Mouse (Mus musculus) midbrain, embryonic 16.5 days (tissue): ENCODE data around the gene Far1. TPM values are rescaled to one million over a fixed set of nuclear protein-coding genes. Genes with fewer than 3 reads are reported as not detected.
A peak's percentile ranks its signal among the peaks of the same experiment; 100 is the strongest.

ENCODE experiments used
- ATAC-seq: fragments of 200-750 bp; cut with Nextera tagmentation; 2 replicates; pipeline ENCODE4 v1.8.0; 2017; ENCODE audit warnings: moderate TSS enrichment
- H3K27ac ChIP-seq: fragments of 300-500 bp; sonication (generic); 2 replicates; pipeline ENCODE4 v1.5.1; 2014; ENCODE audit warnings: mild to moderate bottlenecking, low read length, mixed read lengths
- H3K27me3 ChIP-seq: fragments of 300-500 bp; sonication (generic); 2 replicates; pipeline ENCODE4 v1.6.1; 2014; ENCODE audit warnings: low read depth, low read length, mixed read lengths; ENCODE audit not compliant: control insufficient read depth, insufficient read depth
- H3K36me3 ChIP-seq: fragments of 300-500 bp; sonication (generic); 2 replicates; pipeline ENCODE4 v1.6.1; 2014; ENCODE audit warnings: mild to moderate bottlenecking, low read length, moderate library complexity, mixed read lengths; ENCODE audit not compliant: control insufficient read depth, insufficient read depth
- H3K4me1 ChIP-seq: fragments of 300-500 bp; sonication (generic); 2 replicates; pipeline ENCODE4 v1.6.1; 2014; ENCODE audit warnings: mild to moderate bottlenecking, low read length, mixed read lengths; ENCODE audit not compliant: control insufficient read depth, insufficient read depth
- H3K4me2 ChIP-seq: fragments of 300-500 bp; sonication (generic); 2 replicates; pipeline ENCODE4 v1.6.1; 2014; ENCODE audit warnings: mild to moderate bottlenecking, low read length, mixed read lengths
- H3K4me3 ChIP-seq: fragments of 300-500 bp; sonication (generic); 2 replicates; pipeline ENCODE4 v1.5.1; 2014; ENCODE audit warnings: low read depth, mild to moderate bottlenecking, low read length, moderate library complexity, mixed read lengths
- H3K9ac ChIP-seq: fragments of 300-500 bp; sonication (generic); 2 replicates; pipeline ENCODE4 v1.6.1; 2014; ENCODE audit warnings: low read depth, low read length, mixed read lengths
- H3K9me3 ChIP-seq: fragments of 300-500 bp; sonication (generic); replicated peaks from 2 replicates; pipeline ENCODE4 v1.6.1; 2014; ENCODE audit warnings: mild to moderate bottlenecking, low read length, mixed read lengths; ENCODE audit not compliant: control insufficient read depth, poor library complexity, severe bottlenecking
- WGBS: fragments of 180-500 bp; shearing (Covaris S2); extraction: QIAGEN DNeasy Blood & Tissue Kit; methylation state at CpG from one replicate; pipeline ENCODE4 v1.1.7; 2014; 5-methylcytosine and 5-hydroxymethylcytosine counted together
- polyA plus RNA-seq: library from polyadenylated mRNA; unstranded; fragments of >200 nt; fragmentation: Nextera tagmentation; extraction: Ambion mirVana; gene quantifications from 2 replicates; pipeline ENCODE4 v1.2.1, GENCODE M21; 2015

Far1 gene
- polyA plus RNA-seq, result 64.6 and 72.8 TPM in 2 replicates

DNA sequence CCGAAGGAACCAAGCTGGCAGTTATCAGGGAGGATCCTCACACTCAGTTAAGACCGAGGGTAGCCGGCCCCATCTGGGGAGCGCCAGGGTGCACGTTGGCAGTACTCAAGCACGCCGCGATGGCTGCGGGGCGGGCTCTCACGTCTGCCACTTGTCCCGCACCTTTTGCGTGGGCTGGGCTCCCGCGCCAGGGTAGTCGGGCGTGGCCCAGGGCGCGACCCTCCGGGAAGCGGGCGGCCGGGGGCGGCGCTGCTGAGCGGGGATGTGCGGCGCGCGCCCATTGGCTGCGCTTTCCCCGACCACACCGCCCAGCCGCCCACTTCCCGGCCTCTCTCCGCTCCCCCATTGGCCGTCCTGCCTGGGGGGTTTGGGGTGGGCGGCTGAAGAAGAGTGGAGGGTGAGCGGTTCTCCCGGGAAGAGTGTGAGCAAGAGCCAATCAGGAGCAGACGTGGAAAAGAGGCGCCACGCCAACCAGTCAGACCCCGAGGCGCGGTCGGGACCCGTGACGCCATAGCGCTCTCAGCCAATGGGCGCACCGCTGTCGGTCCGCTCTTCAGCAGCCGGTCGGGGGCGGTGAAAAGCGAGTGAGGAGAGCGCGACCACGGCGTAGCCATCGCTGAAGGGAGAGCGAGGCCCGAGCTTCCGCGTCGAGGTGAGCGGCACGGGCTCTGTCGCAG, at the start of gene Far1:
Far1 (plus strand) TSS at position 549 of the 677 bp plus-strand sequence.
- under 1% methylated on average over 59 of the region's 71 CpGs for WGBS
- no peaks in the 10 kb centered on the region for H3K9me3 ChIP-seq

DNA sequence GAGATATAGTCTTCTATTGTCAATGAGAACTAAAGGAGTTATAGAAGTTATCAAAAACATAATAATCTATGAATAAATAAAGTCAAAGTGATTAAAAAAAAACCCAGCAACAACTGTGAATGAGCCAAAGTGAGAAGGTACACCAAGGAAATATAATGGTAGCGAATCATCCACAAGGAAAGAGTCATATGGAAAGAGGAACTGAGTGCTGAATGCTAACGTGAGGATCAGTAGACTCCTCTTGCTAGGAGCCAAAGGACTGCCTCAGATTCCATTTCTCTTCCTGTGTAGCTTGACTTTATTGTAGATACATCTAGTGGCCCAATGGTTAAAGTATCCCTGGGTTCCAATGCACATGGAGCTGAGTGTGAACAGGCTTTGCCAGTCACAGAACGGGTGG, 45.3 kb upstream of the Far1 start:
- H3K27ac ChIP-seq, result no peak overlapping the region
- WGBS, result 90% methylated on average over 3 of the region's 3 CpGs
- no peaks in the 10 kb centered on the region for H3K4me1 ChIP-seq
- no peaks in the 10 kb centered on the region for H3K36me3 ChIP-seq
- no peak for ATAC-seq
- no peak overlapping the region for H3K4me2 ChIP-seq
- no peak overlapping the region for H3K4me3 ChIP-seq
- H3K9ac ChIP-seq, result no peak overlapping the region
- no peaks in the 10 kb centered on the region for H3K27me3 ChIP-seq
- no peaks in the 10 kb centered on the region for H3K9me3 ChIP-seq

More for the DNA sequence above, at the start of gene Far1:
- H3K4me1 ChIP-seq, result peaks cover 23% of the 10 kb centered on the region
- no peaks in the 10 kb centered on the region for H3K27me3 ChIP-seq
- peak within 1 kb of the TSS; percentile 84 for H3K9ac ChIP-seq
- no peaks in the 10 kb centered on the region for H3K36me3 ChIP-seq
- peak within 1 kb of the TSS; percentile 98 for H3K4me2 ChIP-seq
- peak within 1 kb of the TSS; percentile 79 for H3K27ac ChIP-seq
- ATAC-seq, result peak; percentile 99
- peak within 1 kb of the TSS; percentile 64 for H3K4me3 ChIP-seq

DNA sequence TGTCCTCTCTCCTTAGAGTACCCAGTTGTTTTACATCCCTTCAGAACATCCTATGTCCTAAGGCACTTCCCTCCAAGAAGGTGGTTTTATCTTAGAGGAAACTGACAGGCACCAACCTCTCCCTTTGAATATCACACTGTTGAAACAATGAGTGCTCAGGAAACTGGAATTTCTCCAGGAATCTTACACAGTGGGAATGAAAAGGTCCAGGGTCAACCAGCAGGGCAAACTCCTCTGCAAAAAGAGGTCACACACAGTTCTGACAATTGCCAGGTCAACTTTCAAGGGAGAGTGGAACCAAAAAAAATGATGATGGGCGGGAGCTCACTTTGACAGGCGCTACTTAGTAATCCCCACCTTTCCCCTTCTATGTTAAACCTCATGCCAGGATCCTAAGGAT, 43.0 kb upstream of the Far1 start:
- no peak overlapping the region for H3K9ac ChIP-seq
- no peaks in the 10 kb centered on the region for H3K27me3 ChIP-seq
- no peaks in the 10 kb centered on the region for H3K4me1 ChIP-seq
- H3K9me3 ChIP-seq, result no peaks in the 10 kb centered on the region
- WGBS, result 80% methylated on average over 2 of the region's 2 CpGs
- H3K36me3 ChIP-seq, result no peaks in the 10 kb centered on the region
- H3K27ac ChIP-seq, result no peak overlapping the region
- no peak for ATAC-seq
- H3K4me3 ChIP-seq, result no peak overlapping the region
- H3K4me2 ChIP-seq, result no peak overlapping the region

DNA sequence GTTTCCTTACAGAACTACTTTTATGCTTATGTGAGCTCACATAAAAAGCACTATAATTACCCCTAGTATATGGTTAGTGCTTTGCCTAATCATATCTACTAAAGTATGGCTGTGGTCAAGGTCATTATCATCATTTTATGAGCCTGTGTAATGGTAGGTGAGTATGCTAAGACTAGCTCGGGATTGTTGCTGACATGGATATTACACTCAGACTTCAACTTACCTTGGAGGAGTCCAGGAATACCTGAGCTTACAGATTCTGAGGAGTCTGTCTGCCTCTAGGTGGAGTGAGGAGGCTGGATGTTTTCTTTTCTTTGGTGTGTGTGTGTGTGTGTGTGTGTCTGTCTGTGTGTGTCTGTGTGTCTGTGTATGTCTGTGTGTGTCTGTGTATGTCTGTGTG, 42.0 kb upstream of the Far1 start:
- H3K9ac ChIP-seq, result no peak overlapping the region
- no peak overlapping the region for H3K4me3 ChIP-seq
- H3K27ac ChIP-seq, result no peak overlapping the region
- H3K36me3 ChIP-seq, result no peaks in the 10 kb centered on the region
- H3K4me1 ChIP-seq, result no peaks in the 10 kb centered on the region
- WGBS, result 77% methylated on average over 1 of the region's 1 CpGs
- no peak for ATAC-seq
- H3K27me3 ChIP-seq, result no peaks in the 10 kb centered on the region
- no peak overlapping the region for H3K4me2 ChIP-seq
- H3K9me3 ChIP-seq, result no peaks in the 10 kb centered on the region

DNA sequence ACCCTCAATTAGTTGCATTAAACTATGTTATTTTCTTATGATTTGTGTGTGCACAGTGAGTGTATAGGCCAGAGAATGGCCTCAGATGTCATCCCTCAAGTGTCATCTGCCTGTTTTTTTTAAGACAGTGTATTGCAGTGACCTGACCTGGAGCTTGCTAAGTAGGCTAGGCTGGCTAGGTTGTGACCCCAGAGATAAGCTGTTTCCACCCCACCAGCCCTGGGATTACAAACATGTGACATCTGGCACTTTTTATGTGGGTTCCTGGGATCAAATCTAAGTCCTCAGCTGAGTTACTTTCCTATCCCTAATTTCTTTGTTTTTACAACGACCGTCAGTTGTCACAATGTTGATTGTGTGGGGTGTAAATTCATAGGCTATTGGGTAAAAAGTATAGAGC, 17.8 kb upstream of the Far1 start:
- Histone ChIP-seq H3K4me3 (no peak overlapping the region), H3K9me3 (no peaks in the 10 kb centered on the region), H3K36me3 (no peaks in the 10 kb centered on the region), H3K4me1 (no peaks in the 10 kb centered on the region), H3K9ac (no peak overlapping the region), H3K4me2 (no peak overlapping the region), H3K27ac (no peak overlapping the region), H3K27me3 (no peaks in the 10 kb centered on the region)
- WGBS, result 88% methylated on average over 2 of the region's 2 CpGs
- no peak for ATAC-seq

DNA sequence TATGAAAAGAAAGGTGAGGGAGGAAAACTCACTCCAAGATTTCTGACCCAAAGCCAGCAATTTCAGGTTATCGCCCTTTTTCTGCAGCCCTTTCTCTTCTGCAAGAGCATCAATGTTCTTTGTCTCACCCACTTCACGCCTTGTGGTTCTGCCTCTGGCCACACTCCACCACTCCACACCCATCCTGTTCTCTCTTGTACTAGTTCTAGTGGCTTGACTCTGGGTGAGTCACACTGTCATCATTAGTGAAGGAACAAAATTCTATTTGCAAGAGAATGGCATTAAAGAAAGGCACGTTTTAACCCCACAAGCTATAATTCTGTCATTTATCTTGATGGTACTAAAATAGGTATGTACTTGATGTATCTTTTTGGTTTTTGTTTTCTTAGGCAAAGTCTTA, 15.2 kb upstream of the Far1 start:
- Histone ChIP-seq H3K9me3 (no peaks in the 10 kb centered on the region), H3K27ac (no peak overlapping the region), H3K27me3 (no peaks in the 10 kb centered on the region), H3K9ac (no peak overlapping the region), H3K4me3 (no peak overlapping the region), H3K36me3 (no peaks in the 10 kb centered on the region), H3K4me2 (no peak overlapping the region), H3K4me1 (no peaks in the 10 kb centered on the region)
- WGBS, result 90% methylated on average over 3 of the region's 3 CpGs
- no peak for ATAC-seq

DNA sequence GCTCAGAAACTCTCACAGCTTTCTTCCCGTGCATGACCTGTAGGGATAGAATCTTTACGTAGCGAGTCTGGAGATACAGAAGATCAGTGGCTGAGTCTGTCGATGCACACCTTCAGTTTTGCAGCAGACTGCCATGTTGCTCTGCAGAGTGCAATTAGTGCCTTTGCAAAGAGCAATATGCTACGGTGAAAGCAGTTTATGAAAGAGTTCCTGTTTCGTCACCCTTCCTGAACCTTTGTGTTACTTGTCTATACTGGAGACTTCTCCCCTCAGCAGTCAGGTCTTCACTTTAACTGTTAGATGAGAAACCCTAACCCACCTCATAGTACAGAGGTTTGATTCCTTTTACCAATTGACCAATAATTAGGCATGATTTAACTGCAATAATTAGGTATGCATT, 13.8 kb upstream of the Far1 start:
- Histone ChIP-seq H3K4me3 (no peak overlapping the region), H3K4me1 (no peaks in the 10 kb centered on the region), H3K4me2 (no peak overlapping the region), H3K27ac (no peak overlapping the region), H3K36me3 (no peaks in the 10 kb centered on the region), H3K9ac (no peak overlapping the region), H3K9me3 (no peaks in the 10 kb centered on the region), H3K27me3 (no peaks in the 10 kb centered on the region)
- 93% methylated on average over 6 of the region's 6 CpGs for WGBS
- ATAC-seq, result no peak

DNA sequence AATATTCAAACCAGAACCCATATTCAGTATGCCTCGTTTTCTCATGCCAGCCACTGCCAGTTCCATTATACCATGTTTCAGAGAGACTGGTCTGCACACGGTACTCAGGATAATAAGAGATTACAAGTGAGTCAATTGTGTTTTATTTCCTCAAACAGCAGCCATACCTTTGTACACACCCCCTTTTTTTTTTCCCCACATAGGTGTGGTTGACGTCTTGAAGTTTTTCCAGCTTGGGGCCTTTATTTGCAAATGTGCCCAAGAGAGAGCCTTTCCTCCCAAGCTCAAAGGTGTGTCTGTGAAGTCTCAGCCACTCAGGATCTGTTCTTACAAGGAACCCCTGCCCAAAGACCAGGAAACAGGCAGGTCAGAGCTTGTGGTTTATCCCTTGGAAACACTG, 11.2 kb upstream of the Far1 start:
- no peaks in the 10 kb centered on the region for H3K36me3 ChIP-seq
- no peaks in the 10 kb centered on the region for H3K9me3 ChIP-seq
- H3K4me2 ChIP-seq, result no peak overlapping the region
- H3K4me3 ChIP-seq, result no peak overlapping the region
- no peaks in the 10 kb centered on the region for H3K27me3 ChIP-seq
- H3K9ac ChIP-seq, result no peak overlapping the region
- whole genome bisulfite sequencing, result 64% methylated on average over 3 of the region's 3 CpGs
- H3K4me1 ChIP-seq, result no peaks in the 10 kb centered on the region
- no peak overlapping the region for H3K27ac ChIP-seq
- ATAC-seq, result no peak

DNA sequence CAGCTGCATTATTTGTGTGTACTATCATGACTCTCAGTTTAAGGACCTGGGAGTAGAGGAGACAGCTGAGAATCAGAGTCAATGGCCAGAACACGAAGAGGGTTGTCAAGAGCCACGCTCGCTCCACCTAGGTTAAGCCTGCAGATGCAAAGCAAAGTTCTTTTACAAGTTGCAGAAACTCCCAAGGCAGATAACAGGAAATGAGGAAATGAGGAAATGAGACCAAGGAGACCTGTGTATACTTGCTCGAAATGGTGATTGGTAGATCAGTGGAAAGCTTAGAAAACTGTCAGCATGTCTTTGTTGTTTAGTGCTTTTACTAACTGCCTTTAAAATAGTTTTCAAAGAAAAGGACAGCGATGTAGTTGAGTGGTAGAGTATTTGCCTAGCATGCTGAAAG, 8.6 kb upstream of the Far1 start:
- Histone ChIP-seq H3K27me3 (no peaks in the 10 kb centered on the region), H3K9me3 (no peaks in the 10 kb centered on the region), H3K27ac (no peak overlapping the region), H3K4me2 (no peak overlapping the region), H3K36me3 (no peaks in the 10 kb centered on the region), H3K9ac (no peak overlapping the region), H3K4me3 (no peak overlapping the region), H3K4me1 (no peaks in the 10 kb centered on the region)
- 85% methylated on average over 5 of the region's 5 CpGs for WGBS
- ATAC-seq, result no peak
